Mouse (Mus musculus) testis, adult 2 months (tissue): ENCODE data around the gene Pnmt. TPM values are rescaled to one million over a fixed set of nuclear protein-coding genes. Genes with fewer than 3 reads are reported as not detected.

ENCODE experiments used
- H3K27ac ChIP-seq: fragments of 200-500 bp; 2 replicates; pipeline ENCODE4 v1.5.1; 2012; ENCODE audit warnings: low read depth, low read length; ENCODE audit not compliant: control insufficient read depth, insufficient read depth
- H3K27me3 ChIP-seq: fragments of 200-500 bp; 2 replicates; pipeline ENCODE4 v1.6.1; 2012; ENCODE audit warnings: mild to moderate bottlenecking, low read length, moderate library complexity; ENCODE audit not compliant: control insufficient read depth, insufficient read depth
- H3K36me3 ChIP-seq: fragments of 200-500 bp; 2 replicates; pipeline ENCODE4 v1.6.1; 2012; ENCODE audit warnings: mild to moderate bottlenecking, low read length; ENCODE audit not compliant: control insufficient read depth, insufficient read depth
- H3K4me1 ChIP-seq: fragments of 200-500 bp; 2 replicates; pipeline ENCODE4 v1.6.1; 2012; ENCODE audit warnings: low read length; ENCODE audit not compliant: control insufficient read depth, insufficient read depth
- H3K4me3 ChIP-seq: fragments of 200-500 bp; 2 replicates; pipeline ENCODE4 v1.5.1; 2012; ENCODE audit warnings: low read depth, mild to moderate bottlenecking, low read length, moderate library complexity, mixed read lengths; ENCODE audit not compliant: control insufficient read depth
- CTCF ChIP-seq: fragments of 200-500 bp; IDR thresholded peaks from 2 replicates; pipeline ENCODE4 v1.5.1; 2012; ENCODE audit warnings: low read depth, mild to moderate bottlenecking, inconsistent platforms, low read length, moderate library complexity; ENCODE audit not compliant: control insufficient read depth, insufficient read depth, insufficient replicate concordance
- POLR2A ChIP-seq: fragments of 200-500 bp; IDR thresholded peaks from 2 replicates; pipeline ENCODE4 v1.6.1; 2012; ENCODE audit warnings: low read depth, mild to moderate bottlenecking, inconsistent platforms, low read length, moderate library complexity; ENCODE audit not compliant: control insufficient read depth
- polyA plus RNA-seq: library from polyadenylated mRNA; depleted of rRNA; stranded (reverse); fragments of >200 nt; gene quantifications from 2 replicates; pipeline ENCODE4 v1.2.3, GENCODE M21; 2012

The Pnmt gene
- polyA plus RNA-seq, 1 experiment, result 0.35 TPM

GRCm38 (mm10) chr11:98393317-98393716, 7.1 kb downstream of the Pnmt start:
- no peaks in the 10 kb centered on the region for H3K36me3 ChIP-seq
- TF ChIP-seq POLR2A (peak; percentile 22; the same call in 1 of the 2 replicates), CTCF (no peak)
- peak overlapping the region; percentile 51 for H3K27ac ChIP-seq
- H3K27me3 ChIP-seq, result no peaks in the 10 kb centered on the region
- H3K4me1 ChIP-seq, result peaks cover 26% of the 10 kb centered on the region
- no peak overlapping the region for H3K4me3 ChIP-seq

GRCm38 (mm10) chr11:98394301-98394700, 8.1 kb downstream of the Pnmt start:
- H3K27me3 ChIP-seq, result no peaks in the 10 kb centered on the region
- H3K4me1 ChIP-seq, result peaks cover 20% of the 10 kb centered on the region
- no peak overlapping the region for H3K4me3 ChIP-seq
- TF ChIP-seq CTCF (no peak), POLR2A (no peak)
- no peak overlapping the region for H3K27ac ChIP-seq
- H3K36me3 ChIP-seq, result no peaks in the 10 kb centered on the region

DNA sequence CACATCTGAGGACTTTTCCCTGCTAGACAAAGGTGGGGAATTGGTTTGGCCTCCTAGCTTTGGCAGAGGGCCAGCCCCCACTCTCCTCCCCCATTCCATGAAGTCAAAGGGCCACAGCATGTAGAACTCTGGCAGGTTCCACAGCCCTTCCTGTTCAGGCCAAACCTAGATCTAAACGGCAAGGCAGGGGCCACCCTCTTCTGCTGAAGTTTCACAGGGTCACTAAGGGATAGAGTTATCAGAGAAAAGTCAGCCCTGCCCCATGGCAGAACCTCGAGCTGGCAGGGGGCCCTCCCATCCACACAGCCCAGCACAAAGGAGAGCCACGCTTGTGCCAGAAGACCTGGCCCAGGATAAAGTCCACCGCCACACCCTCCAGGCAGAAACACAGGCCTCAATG, 8.8 kb downstream of the Pnmt start:
- no peaks in the 10 kb centered on the region for H3K27me3 ChIP-seq
- no peak for TF ChIP-seq CTCF
- no peak for TF ChIP-seq POLR2A
- no peak overlapping the region for H3K4me3 ChIP-seq
- H3K4me1 ChIP-seq, result peaks cover 23% of the 10 kb centered on the region
- H3K27ac ChIP-seq, result no peak overlapping the region
- no peaks in the 10 kb centered on the region for H3K36me3 ChIP-seq

DNA sequence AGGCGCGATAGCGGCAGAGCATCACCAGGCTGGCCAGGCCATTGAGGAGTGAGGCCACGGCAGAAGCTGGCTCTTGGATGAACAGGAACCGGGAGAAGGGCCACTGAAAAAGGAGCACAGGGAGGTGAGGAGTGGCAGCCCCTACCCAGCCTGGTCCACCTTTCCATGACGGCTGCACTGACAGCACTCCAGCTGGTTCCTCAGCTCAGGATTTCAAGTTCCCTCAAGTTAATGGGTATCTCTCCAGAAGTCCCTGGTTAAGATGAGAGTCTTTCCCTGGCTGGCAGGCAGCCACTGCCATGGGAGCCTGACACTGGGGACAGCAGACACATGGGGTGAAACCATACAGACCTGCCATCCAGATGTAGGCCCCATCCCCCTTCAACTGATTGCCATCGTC, 11.7 kb downstream of the Pnmt start:
- H3K27me3 ChIP-seq, result no peaks in the 10 kb centered on the region
- TF ChIP-seq POLR2A, result no peak
- no peak for TF ChIP-seq CTCF
- no peak overlapping the region for H3K27ac ChIP-seq
- H3K4me3 ChIP-seq, result no peak overlapping the region
- no peaks in the 10 kb centered on the region for H3K36me3 ChIP-seq
- H3K4me1 ChIP-seq, result peaks cover 23% of the 10 kb centered on the region

DNA sequence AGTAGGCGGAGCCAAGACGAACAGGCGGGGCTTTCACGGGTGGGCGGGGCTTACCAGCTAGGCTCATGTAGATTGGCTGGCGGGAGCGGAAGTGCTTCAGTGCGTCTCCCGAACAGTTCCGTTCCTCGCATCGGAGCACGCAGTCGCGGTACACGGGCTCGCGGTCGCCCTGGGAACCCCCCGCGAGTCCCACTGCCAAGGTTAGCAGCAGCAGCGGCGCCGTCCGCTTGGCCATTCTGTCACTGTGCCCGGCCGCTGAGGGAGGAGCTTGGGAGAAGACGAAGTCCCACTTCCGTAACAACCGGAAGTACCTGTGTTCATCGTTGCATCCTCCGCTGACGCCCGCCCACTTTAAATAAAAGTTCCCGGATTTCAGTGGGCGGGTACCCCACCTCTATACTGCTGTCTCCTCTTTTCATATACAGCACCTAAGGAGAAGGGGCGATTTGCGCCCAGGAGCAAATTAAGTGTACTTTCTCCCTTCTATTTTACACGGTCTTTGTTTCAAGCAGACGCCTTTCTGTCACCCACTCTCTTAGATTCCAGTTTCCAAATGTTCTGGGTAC, 14.0 kb downstream of the Pnmt start, which contains the start of gene Pgap3:
TSS of gene Pgap3 (minus strand) at position 330 of the 566 bp plus-strand sequence.
- Histone ChIP-seq H3K27me3 (no peaks in the 10 kb centered on the region), H3K27ac (peak within 1 kb of the TSS; percentile 96), H3K4me3 (peak within 1 kb of the TSS; percentile 98), H3K36me3 (no peaks in the 10 kb centered on the region), H3K4me1 (peaks cover 8% of the 10 kb centered on the region)
- peak; percentile 48; the same call in 1 of the 2 replicates for TF ChIP-seq POLR2A
- no peak for TF ChIP-seq CTCF

GRCm38 (mm10) chr11:98400816-98401215, 14.6 kb downstream of the Pnmt start:
- no peaks in the 10 kb centered on the region for H3K36me3 ChIP-seq
- no peak for TF ChIP-seq CTCF
- no peak for TF ChIP-seq POLR2A
- peaks cover 8% of the 10 kb centered on the region for H3K4me1 ChIP-seq
- no peak overlapping the region; the same call in 1 of the 2 replicates for H3K27ac ChIP-seq
- H3K27me3 ChIP-seq, result no peaks in the 10 kb centered on the region
- no peak overlapping the region; the same call in 1 of the 2 replicates for H3K4me3 ChIP-seq

DNA sequence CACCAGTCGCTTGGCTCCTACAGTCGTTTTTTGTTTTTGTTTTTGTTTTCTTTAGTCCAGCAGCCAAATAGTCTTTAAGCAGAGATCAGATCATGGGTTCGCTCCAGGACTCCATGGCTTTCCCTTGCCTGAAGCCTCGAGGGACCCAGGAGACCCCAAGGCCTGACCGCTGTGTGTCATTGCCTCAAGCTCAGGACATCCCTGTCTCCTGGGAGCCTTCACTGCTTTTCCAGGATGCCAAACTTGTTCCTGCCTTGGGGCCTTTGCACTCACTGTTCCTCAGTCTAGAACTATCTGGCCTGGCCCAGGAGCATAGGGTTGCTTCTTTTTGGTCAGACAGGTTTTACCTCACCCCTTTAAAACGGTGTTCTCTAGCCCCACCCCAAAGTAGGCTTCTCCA, 20.4 kb downstream of the Pnmt start:
- H3K4me3 ChIP-seq, result no peak overlapping the region
- no peaks in the 10 kb centered on the region for H3K27me3 ChIP-seq
- no peaks in the 10 kb centered on the region for H3K36me3 ChIP-seq
- H3K4me1 ChIP-seq, result peaks cover 7% of the 10 kb centered on the region
- no peak overlapping the region for H3K27ac ChIP-seq
- no peak for TF ChIP-seq CTCF
- TF ChIP-seq POLR2A, result no peak

- Histone ChIP-seq H3K36me3 (no peaks in the 10 kb centered on the region), H3K4me3 (no peak overlapping the region), H3K4me1 (peaks cover 16% of the 10 kb centered on the region), H3K27ac (no peak overlapping the region), H3K27me3 (no peaks in the 10 kb centered on the region)
- TF ChIP-seq CTCF, result no peak
- TF ChIP-seq POLR2A, result no peak
Measured at GRCm38 (mm10) chr11:98408872-98409271, 22.6 kb downstream of the Pnmt start.
